Mouse (Mus musculus) v-Abl transformed pro-B cells (cell line): ENCODE measurements around the gene Klhl25.

Experiments
- in situ Hi-C, 2 experiments: fragments of 400-800 bp; cut with MboI; formaldehyde crosslinking; loops; one replicate each; pipeline ENCODE4 v1.15.1; 2025; ENCODE audit not compliant: unreplicated experiment in 2 of 2

The Klhl25 gene

GRCm38 (mm10) chr7:75870551-75870950, 22.4 kb downstream of the Klhl25 start:
- in situ Hi-C loops = no loop called here

GRCm38 (mm10) chr7:75872255-75872654, 24.1 kb downstream of the Klhl25 start:
- in situ Hi-C loops = no loop called here

- in situ Hi-C loops = no loop called here
Observed at GRCm38 (mm10) chr7:75872697-75873096, 24.6 kb downstream of the Klhl25 start.

- in situ Hi-C loops = no loop called here
Observed at GRCm38 (mm10) chr7:75873216-75873615, 25.1 kb downstream of the Klhl25 start.

- in situ Hi-C loops = no loop called here
Observed at GRCm38 (mm10) chr7:75873746-75874145, 25.6 kb downstream of the Klhl25 start.

- in situ Hi-C loops = loop anchor here (5.0 to 25.0 kb wide), 6 partner anchors 47 to 742 kb away; no protein-coding TSS in a partner anchor
Observed at GRCm38 (mm10) chr7:75879436-75879835, 31.3 kb downstream of the Klhl25 start.

- in situ Hi-C loops = loop anchor here (10.0 to 25.0 kb wide), 2 partner anchors 318 to 745 kb away; no protein-coding TSS in a partner anchor
Observed at GRCm38 (mm10) chr7:75880236-75880635, 32.1 kb downstream of the Klhl25 start.

- in situ Hi-C loops = loop anchor here (10.0 to 25.0 kb wide), 2 partner anchors 318 to 746 kb away; no protein-coding TSS in a partner anchor
Observed at GRCm38 (mm10) chr7:75880650-75881049, 32.5 kb downstream of the Klhl25 start.

GRCm38 (mm10) chr7:75881376-75881775, 33.3 kb downstream of the Klhl25 start:
- in situ Hi-C loops = loop anchor here (10.0 to 25.0 kb wide), 2 partner anchors 319 to 747 kb away; no protein-coding TSS in a partner anchor

- in situ Hi-C loops = loop anchor here (10.0 to 25.0 kb wide), 2 partner anchors 319 to 747 kb away; no protein-coding TSS in a partner anchor
Observed at GRCm38 (mm10) chr7:75881791-75882190, 33.7 kb downstream of the Klhl25 start.

GRCm38 (mm10) chr7:75891466-75891865, 43.4 kb downstream of the Klhl25 start:
- in situ Hi-C loops = loop anchor here in 1 of 2 experiments (25.0 kb wide), 1 partner anchor 329 kb away; no protein-coding TSS in a partner anchor

- in situ Hi-C loops = loop anchor here in 1 of 2 experiments (25.0 kb wide), 1 partner anchor 330 kb away; no protein-coding TSS in a partner anchor
Observed at GRCm38 (mm10) chr7:75892737-75893136, 44.6 kb downstream of the Klhl25 start.

GRCm38 (mm10) chr7:75893709-75894108, 45.6 kb downstream of the Klhl25 start:
- in situ Hi-C loops = loop anchor here in 1 of 2 experiments (25.0 kb wide), 1 partner anchor 331 kb away; no protein-coding TSS in a partner anchor

- in situ Hi-C loops = loop anchor here in 1 of 2 experiments (25.0 kb wide), 1 partner anchor 335 kb away; no protein-coding TSS in a partner anchor
Observed at GRCm38 (mm10) chr7:75897041-75897440, 48.9 kb downstream of the Klhl25 start.

GRCm38 (mm10) chr7:75899102-75899501, 51.0 kb downstream of the Klhl25 start:
- in situ Hi-C loops = loop anchor here in 1 of 2 experiments (25.0 kb wide), 1 partner anchor 337 kb away; no protein-coding TSS in a partner anchor

GRCm38 (mm10) chr7:75899517-75899916, 51.4 kb downstream of the Klhl25 start:
- in situ Hi-C loops = loop anchor here in 1 of 2 experiments (25.0 kb wide), 1 partner anchor 337 kb away; no protein-coding TSS in a partner anchor

GRCm38 (mm10) chr7:75899954-75900353, 51.8 kb downstream of the Klhl25 start:
- in situ Hi-C loops = loop anchor here in 1 of 2 experiments (25.0 kb wide), 1 partner anchor 338 kb away; no protein-coding TSS in a partner anchor

- in situ Hi-C loops = no loop called here
Observed at GRCm38 (mm10) chr7:75905145-75905544, 57.0 kb downstream of the Klhl25 start.

GRCm38 (mm10) chr7:75910035-75910651, 62.0 kb downstream of the Klhl25 start:
- in situ Hi-C loops = loop anchor here in 1 of 2 experiments (5.0 kb wide), 1 partner anchor 1037 kb away; no protein-coding TSS in a partner anchor

GRCm38 (mm10) chr7:75910652-75911035, 62.5 kb downstream of the Klhl25 start:
- in situ Hi-C loops = loop anchor here in 1 of 2 experiments (5.0 kb wide), 1 partner anchor 1037 kb away; no protein-coding TSS in a partner anchor

GRCm38 (mm10) chr7:75913952-75914351, 65.8 kb downstream of the Klhl25 start:
- in situ Hi-C loops = loop anchor here in 1 of 2 experiments (5.0 kb wide), 1 partner anchor 1033 kb away; no protein-coding TSS in a partner anchor
